Comparison of ENCODE assay signal across 8 mouse cellular contexts in genomic region chr1:55960291-55960690, GRCm38 (mm10).
A peak's percentile ranks its signal among the peaks of the same experiment; 100 is the strongest.
DNase-seq lines count a peak whose midpoint lies in the region; ATAC-seq and TF ChIP-seq lines count a peak whose summit lies in the region.

No protein-coding gene starts in this region.

- H3K9ac ChIP-seq in liver, embryonic 14.5 days (replicated peaks) = no peak overlapping the region

- no peak overlapping the region for H3K4me2 ChIP-seq in liver, embryonic 14.5 days (ENCODE audit: low read depth)

- H3K36me3 ChIP-seq in thymus, adult 2 months (ENCODE audit: control insufficient read depth, insufficient read depth, low read length) = no peaks in the 10 kb centered on the region
- H3K36me3 ChIP-seq in liver, embryonic 14.5 days (replicated peaks; ENCODE audit: control insufficient read depth, insufficient read depth, low read depth) = no peaks in the 10 kb centered on the region

- no peaks in the 10 kb centered on the region for H3K9me3 ChIP-seq in liver, embryonic 14.5 days (ENCODE audit: control insufficient read depth, low read length)

- ATAC-seq in liver, embryonic 14.5 days (ENCODE audit: insufficient read depth) = no peak

- no peak overlapping the region for H3K27ac ChIP-seq in thymus, adult 2 months (ENCODE audit: control insufficient read depth, insufficient read depth, low read length)
- no peak overlapping the region for H3K27ac ChIP-seq in liver, embryonic 14.5 days

- H3K4me1 ChIP-seq in thymus, adult 2 months (replicated peaks; ENCODE audit: control insufficient read depth, insufficient read depth, low read length) = no peaks in the 10 kb centered on the region
- H3K4me1 ChIP-seq in liver, embryonic 14.5 days (replicated peaks; ENCODE audit: control insufficient read depth in 2 of 2, insufficient read depth in 2 of 2, low read length in 1 of 2) = peaks cover 0 to 3% of the 10 kb centered on the region in 2 experiments; a peak in 1 of 4 replicates

- no peak for TF ChIP-seq CTCF in thymus, adult 2 months (IDR thresholded peaks at IDR 0.05; ENCODE audit: borderline replicate concordance, control insufficient read depth, extremely low read depth, insufficient read depth, low read length, poor library complexity)
- peak; percentile 86 for TF ChIP-seq CTCF in liver, embryonic 14.5 days (IDR thresholded peaks at IDR 0.05; ENCODE audit: low read depth)

- no peak overlapping the region for H3K4me3 ChIP-seq in thymus, adult 2 months (ENCODE audit: control insufficient read depth, insufficient read depth, low read length)
- no peak overlapping the region for H3K4me3 ChIP-seq in liver, embryonic 14.5 days (ENCODE audit: insufficient read depth in 1 of 2, low read depth in 2 of 2, low read length in 2 of 2)

- 25% methylated on average over 6 of the region's 6 CpGs for WGBS in thymus, adult 2 months
- 23% methylated on average over 6 of the region's 6 CpGs for WGBS in liver, embryonic 14.5 days (ENCODE audit: insufficient replicate concordance)

- TF ChIP-seq EP300 in liver, embryonic 14.5 days (IDR thresholded peaks at IDR 0.05; ENCODE audit: low read depth) = no peak

- no peaks in the 10 kb centered on the region for H3K27me3 ChIP-seq in thymus, adult 2 months (ENCODE audit: control insufficient read depth, insufficient read depth, low read length)
- no peaks in the 10 kb centered on the region for H3K27me3 ChIP-seq in liver, embryonic 14.5 days (ENCODE audit: control insufficient read depth, insufficient read depth, low read length)

- no peak for TF ChIP-seq POLR2A in thymus, adult 2 months (IDR thresholded peaks at IDR 0.05; ENCODE audit: control insufficient read depth, extremely low read depth, insufficient read depth, low read length, poor library complexity)

- peak; percentile 8 for DNase-seq in thymus, adult 2 months
- DNase-seq in thymus, adult 18-20 months = no peak
- peak; percentile 18 for DNase-seq in cerebellum, adult 11-12 months
- peak; percentile 53 for DNase-seq in forelimb bud, embryonic 11.5 days (ENCODE audit: low read depth, low spot score)
- DNase-seq in kidney, postnatal 25 days = peak; percentile 52 to 53
- peak; percentile 16 to 41 (median 24) for DNase-seq in liver, embryonic 14.5 days (ENCODE audit: low read depth in 3 of 3, low spot score in 3 of 3)
- peak; percentile 47 for DNase-seq in ovary, postnatal 36 days (ENCODE audit: low spot score)
- DNase-seq in yolk sac, embryonic 10.5 days (ENCODE audit: low spot score) = peak; percentile 8

Comparison
In these comparisons a context has a peak if more than half of its experiments do, and no peak if none do; other contexts are left out.
1. DNase-seq: peak in thymus, adult 2 months (single experiment), cerebellum, adult 11-12 months (single experiment), forelimb bud, embryonic 11.5 days (single experiment), kidney, postnatal 25 days (2 of 2), liver, embryonic 14.5 days (3 of 3), ovary, postnatal 36 days (single experiment) and yolk sac, embryonic 10.5 days (single experiment); none in thymus, adult 18-20 months (0 of 2).